Mouse (Mus musculus) CH12.LX (cell line): ENCODE results near the gene Gli3. TPM values are rescaled to one million over a fixed set of nuclear protein-coding genes. Genes with fewer than 3 reads are reported as not detected.

Source experiments
- DNase-seq: peaks from one replicate; pipeline ENCODE4 v3.0.0-alpha.2; 2013; ENCODE audit errors: extremely low read depth
- H3K27ac ChIP-seq: 2 replicates; pipeline ENCODE4 v1.5.1; 2012; ENCODE audit warnings: low read depth, mild to moderate bottlenecking, control low read depth, moderate library complexity; ENCODE audit not compliant: insufficient read depth
- H3K27me3 ChIP-seq: replicated peaks from 2 replicates; pipeline ENCODE3; 2012; ENCODE audit warnings: inconsistent platforms
- H3K36me3 ChIP-seq, 2 experiments: replicated peaks in 1 of 2; 2 replicates each; pipeline versions ENCODE3 to v1.6.1; 2012; ENCODE audit warnings: inconsistent platforms in 1 of 2, low read length in 1 of 2, mild to moderate bottlenecking in 1 of 2, mixed read lengths in 1 of 2, moderate library complexity in 1 of 2; ENCODE audit not compliant: control insufficient read depth in 1 of 2, insufficient read depth in 1 of 2
- H3K4me1 ChIP-seq, 2 experiments: 2 replicates each; pipeline ENCODE4 v1.6.1; 2012; ENCODE audit warnings: inconsistent platforms in 1 of 2, moderate library complexity in 1 of 2; ENCODE audit not compliant: insufficient read depth in 2 of 2, control insufficient read depth in 1 of 2
- H3K4me2 ChIP-seq: 2 replicates; pipeline ENCODE4 v1.6.1; 2012; ENCODE audit warnings: low read depth, mild to moderate bottlenecking, control low read depth; ENCODE audit not compliant: poor library complexity, insufficient read depth, severe bottlenecking
- H3K4me3 ChIP-seq, 3 experiments: fragments of 150-350 bp in 1 of 3; sonication (generic) in 1 of 3; replicated peaks in 1 of 3; 2 replicates each; pipeline versions ENCODE3 to v1.5.1; 2011 to 2012; ENCODE audit warnings: low read depth in 2 of 3, low read length in 2 of 3, mild to moderate bottlenecking in 2 of 3, moderate library complexity in 2 of 3, control low read depth in 1 of 3, improper control_type of control experiment in 1 of 3, inconsistent platforms in 1 of 3, mixed read lengths in 1 of 3; ENCODE audit not compliant: poor library complexity in 1 of 3
- H3K79me2 ChIP-seq: replicated peaks from 2 replicates; pipeline ENCODE4 v1.6.1; 2012; ENCODE audit warnings: mild to moderate bottlenecking, moderate library complexity; ENCODE audit not compliant: control insufficient read depth, poor library complexity, insufficient read depth, severe bottlenecking; ENCODE audit errors: extremely low read depth
- H3K9ac ChIP-seq: 2 replicates; pipeline ENCODE4 v1.6.1; 2012; ENCODE audit warnings: low read depth, mild to moderate bottlenecking, control low read depth, moderate library complexity; ENCODE audit not compliant: insufficient read depth
- H3K9me3 ChIP-seq: replicated peaks from 2 replicates; pipeline ENCODE3; 2012; ENCODE audit warnings: low read length, inconsistent platforms, mixed read lengths
- CHD1 ChIP-seq: IDR thresholded peaks from 2 replicates; pipeline ENCODE4 v1.6.1; 2012; ENCODE audit warnings: low read depth, low read length, improper control_type of control experiment, inconsistent platforms
- CHD2 ChIP-seq: IDR thresholded peaks from 2 replicates; pipeline ENCODE4 v1.6.1; 2011; ENCODE audit warnings: low read length, improper control_type of control experiment
- CTCF ChIP-seq, 2 experiments: IDR thresholded peaks in 1 of 2; conservative IDR thresholded peaks in 1 of 2; 2 replicates each; pipeline ENCODE4 v1.5.1; 2011 to 2012; ENCODE audit warnings: low read depth in 2 of 2, low read length in 2 of 2, improper control_type of control experiment in 1 of 2, inconsistent platforms in 1 of 2, mild to moderate bottlenecking in 1 of 2, moderate library complexity in 1 of 2
- E2F4 ChIP-seq: IDR thresholded peaks from 2 replicates; pipeline ENCODE4 v1.6.1; 2011; ENCODE audit warnings: low read depth, low read length, improper control_type of control experiment; ENCODE audit not compliant: insufficient replicate concordance
- ELF1 ChIP-seq: IDR thresholded peaks from 2 replicates; pipeline ENCODE4 v1.6.1; 2014; ENCODE audit warnings: low read depth, mild to moderate bottlenecking, inconsistent platforms, low read length, improper control_type of control experiment
- EP300 ChIP-seq: IDR thresholded peaks from 2 replicates; pipeline ENCODE4 v1.6.1; 2011; ENCODE audit warnings: low read length, improper control_type of control experiment
- ETS1 ChIP-seq: conservative IDR thresholded peaks from 2 replicates; pipeline ENCODE4 v1.6.1; 2012; ENCODE audit warnings: low read depth, mild to moderate bottlenecking, inconsistent platforms, low read length, improper control_type of control experiment, moderate library complexity
- GABPA ChIP-seq: IDR thresholded peaks from 2 replicates; pipeline ENCODE4 v1.6.1; 2012; ENCODE audit warnings: low read depth, low read length, improper control_type of control experiment, inconsistent platforms; ENCODE audit not compliant: insufficient replicate concordance
- IRF4 ChIP-seq: IDR thresholded peaks from 2 replicates; pipeline ENCODE4 v1.6.1; 2014; ENCODE audit warnings: low read depth, mild to moderate bottlenecking, inconsistent platforms, low read length, improper control_type of control experiment
- JUND ChIP-seq: conservative IDR thresholded peaks from 2 replicates; pipeline ENCODE4 v1.6.1; 2011; ENCODE audit warnings: low read depth, low read length, improper control_type of control experiment
- MAX ChIP-seq: IDR thresholded peaks from 2 replicates; pipeline ENCODE4 v1.6.1; 2011; ENCODE audit warnings: low read length, improper control_type of control experiment
- MYC ChIP-seq: IDR thresholded peaks from 2 replicates; pipeline ENCODE4 v1.6.1; 2011; ENCODE audit warnings: low read depth, mild to moderate bottlenecking, improper control_type of control experiment, low read length
- NRF1 ChIP-seq: IDR thresholded peaks from 2 replicates; pipeline ENCODE4 v1.6.1; 2014; ENCODE audit warnings: low read depth, mild to moderate bottlenecking, inconsistent platforms, low read length, improper control_type of control experiment, moderate library complexity
- PAX5 ChIP-seq: IDR thresholded peaks from 2 replicates; pipeline ENCODE4 v1.6.1; 2012; ENCODE audit warnings: low read length, inconsistent platforms, mixed read lengths
- RCOR1 ChIP-seq: conservative IDR thresholded peaks from 2 replicates; pipeline ENCODE4 v1.6.1; 2012; ENCODE audit warnings: low read depth, mild to moderate bottlenecking, inconsistent platforms, low read length, improper control_type of control experiment
- SIN3A ChIP-seq: IDR thresholded peaks from 2 replicates; pipeline ENCODE4 v1.6.1; 2012; ENCODE audit warnings: low read length, improper control_type of control experiment, inconsistent platforms
- SMC3 ChIP-seq: IDR thresholded peaks from 2 replicates; pipeline ENCODE4 v1.6.1; 2011; ENCODE audit warnings: low read depth, low read length, improper control_type of control experiment
- TBP ChIP-seq: conservative IDR thresholded peaks from 2 replicates; pipeline ENCODE4 v1.6.1; 2011; ENCODE audit warnings: low read depth, low read length, improper control_type of control experiment
- TCF12 ChIP-seq: IDR thresholded peaks from 2 replicates; pipeline ENCODE4 v1.6.1; 2014; ENCODE audit warnings: low read depth, mild to moderate bottlenecking, inconsistent platforms, low read length, improper control_type of control experiment
- UBTF ChIP-seq: IDR thresholded peaks from 2 replicates; pipeline ENCODE4 v1.6.1; 2012; ENCODE audit warnings: low read depth, mild to moderate bottlenecking, inconsistent platforms, low read length, improper control_type of control experiment, moderate library complexity
- USF2 ChIP-seq: conservative IDR thresholded peaks from 2 replicates; pipeline ENCODE4 v1.6.1; 2011; ENCODE audit warnings: low read depth, low read length, improper control_type of control experiment
- ZC3H11A ChIP-seq: IDR thresholded peaks from 2 replicates; pipeline ENCODE4 v1.6.1; 2012; ENCODE audit warnings: low read depth, mild to moderate bottlenecking, inconsistent platforms, low read length, improper control_type of control experiment
- ZKSCAN1 ChIP-seq: IDR thresholded peaks from 2 replicates; pipeline ENCODE4 v1.6.1; 2012; ENCODE audit warnings: low read depth, inconsistent platforms, low read length, improper control_type of control experiment, borderline replicate concordance
- ZMIZ1 ChIP-seq: IDR thresholded peaks from 2 replicates; pipeline ENCODE4 v1.6.1; 2012; ENCODE audit warnings: low read depth, mild to moderate bottlenecking, inconsistent platforms, low read length, improper control_type of control experiment
- ZNF384 ChIP-seq: IDR thresholded peaks from 2 replicates; pipeline ENCODE4 v1.6.1; 2012; ENCODE audit warnings: low read depth, low read length, improper control_type of control experiment, inconsistent platforms
- dilution Hi-C: fragments of 300-500 bp; cut with MboI; formaldehyde crosslinking; loops from 2 replicates; pipeline ENCODE4 v1.14.3; 2020; ENCODE audit warnings: low sequenced_read_pairs; ENCODE audit not compliant: extremely low pct_unique_long_range_greater_than_20kb, extremely low pct_ligation_motif_present
- in situ Hi-C: fragments of 300-500 bp; cut with MboI; formaldehyde crosslinking; loops from 3 replicates; pipeline ENCODE4 v1.14.3; 2019; ENCODE audit warnings: low sequenced_read_pairs, low pct_ligation_motif_present, low pct_unique_long_range_greater_than_20kb, mixed read lengths
- polyA plus RNA-seq: library from polyadenylated mRNA; unstranded; fragments of >175 nt; gene quantifications from 2 replicates; pipeline ENCODE4 v1.2.1, GENCODE M21; 2012; ENCODE audit warnings: low read depth; ENCODE audit not compliant: insufficient read length
- total RNA-seq, 2 experiments: library from RNA; depleted of rRNA; stranded (reverse); fragments of 300-350 nt in 1 of 2; fragments of >200 nt in 1 of 2; gene quantifications; 2 replicates each; pipeline ENCODE4 v1.2.3; 2012 to 2014

Gli3 gene
- total and polyA plus RNA-seq, 3 experiments, result not detected

- Histone ChIP-seq H3K4me3 (no peak overlapping the region), H3K36me3 (no peaks in the 10 kb centered on the region), H3K27ac (no peak overlapping the region), H3K27me3 (no peaks in the 10 kb centered on the region), H3K4me1 (no peaks in the 10 kb centered on the region), H3K79me2 (no peaks in the 10 kb centered on the region), H3K9ac (no peak overlapping the region), H3K4me2 (no peak overlapping the region), H3K9me3 (no peaks in the 10 kb centered on the region)
- no peak for DNase-seq
- TF ChIP-seq SIN3A (no peak), MAX (no peak), CHD2 (no peak), ELF1 (no peak), SMC3 (no peak), ZNF384 (no peak), USF2 (no peak), RCOR1 (no peak), TBP (no peak), MYC (no peak)
- dilution Hi-C loops (no loop called here), in situ Hi-C loops (no loop called here)
Measured at GRCm38 (mm10) chr13:15526691-15527090, 63.7 kb downstream of the Gli3 start.

- in situ Hi-C loops (no loop called here), dilution Hi-C loops (no loop called here)
- Histone ChIP-seq H3K4me1 (no peaks in the 10 kb centered on the region), H3K9me3 (no peaks in the 10 kb centered on the region), H3K27ac (no peak overlapping the region), H3K4me3 (no peak overlapping the region), H3K36me3 (no peaks in the 10 kb centered on the region), H3K27me3 (no peaks in the 10 kb centered on the region), H3K4me2 (no peak overlapping the region), H3K79me2 (no peaks in the 10 kb centered on the region), H3K9ac (no peak overlapping the region)
- TF ChIP-seq MYC, result no peak
- no peak for TF ChIP-seq ZKSCAN1
- no peak for TF ChIP-seq RCOR1
- no peak for TF ChIP-seq TCF12
- no peak for TF ChIP-seq NRF1
- TF ChIP-seq IRF4, result no peak
- no peak for TF ChIP-seq ZMIZ1
- no peak for TF ChIP-seq CTCF (conservative IDR thresholded peaks at IDR 0.05 in 1 of 2, IDR thresholded peaks at IDR 0.05 in 1 of 2; ENCODE audit: low read depth in 2 of 2, low read length in 2 of 2)
- TF ChIP-seq E2F4, result no peak
- TF ChIP-seq GABPA, result no peak
- no peak for TF ChIP-seq SIN3A
- TF ChIP-seq ZNF384, result no peak
- TF ChIP-seq UBTF, result no peak
- TF ChIP-seq ZC3H11A, result no peak
- no peak for TF ChIP-seq ETS1
- no peak for TF ChIP-seq EP300
- TF ChIP-seq PAX5, result no peak
- no peak for TF ChIP-seq CHD1
- TF ChIP-seq JUND, result no peak
- no peak for DNase-seq
Measured at GRCm38 (mm10) chr13:15531568-15531967, 68.5 kb downstream of the Gli3 start.
